Mouse (Mus musculus) E14TG2a.4 (cell line): ENCODE results near the gene Iqschfp.

Experiments
- CTCF ChIP-seq: conservative IDR thresholded peaks from 2 replicates; pipeline ENCODE4 v1.5.1; 2014; ENCODE audit warnings: low read length
- NANOG ChIP-seq: IDR thresholded peaks from 2 replicates; pipeline ENCODE4 v1.6.1; 2014; ENCODE audit warnings: borderline replicate concordance, low read length, mixed read lengths

DNA sequence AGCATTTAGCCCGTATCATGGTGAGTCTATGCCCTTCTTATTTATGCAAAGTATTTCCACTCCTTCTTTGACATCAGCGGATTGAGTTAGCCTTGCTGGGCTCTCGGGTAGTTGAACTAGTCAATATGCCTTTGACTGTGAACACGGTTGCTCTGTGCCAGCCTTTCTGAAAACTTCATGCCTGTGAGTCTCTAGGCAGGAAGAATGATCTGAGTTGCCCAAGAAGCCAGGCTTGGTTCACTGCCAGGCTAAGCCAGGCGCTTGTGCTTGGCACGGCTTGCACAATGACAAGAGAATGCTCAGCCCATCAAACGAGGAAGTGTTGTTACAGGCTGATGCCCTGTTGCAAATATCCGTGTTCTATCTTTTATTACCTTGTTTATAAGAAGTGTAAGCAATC lies 671.9 kb downstream of the Iqschfp start:
- no peak for TF ChIP-seq CTCF
- no peak for TF ChIP-seq NANOG
